Mouse (Mus musculus) heart, embryonic 13.5 days (tissue): Measurements from ENCODE around the gene Wdr19. TPM values are rescaled to one million over a fixed set of nuclear protein-coding genes. Genes with fewer than 3 reads are reported as not detected.
A peak's percentile ranks its signal among the peaks of the same experiment; 100 is the strongest.

Experiments
- ATAC-seq: fragments of 200-750 bp; cut with Nextera tagmentation; 2 replicates; pipeline ENCODE4 v1.8.0; 2017; ENCODE audit warnings: moderate TSS enrichment; ENCODE audit not compliant: insufficient number of reproducible peaks, low FRiP score, low TSS enrichment; ENCODE audit errors: extremely low read depth
- H3K27ac ChIP-seq: fragments of 300-500 bp; sonication (generic); replicated peaks from 2 replicates; pipeline ENCODE4 v1.5.1; 2015; ENCODE audit warnings: moderate library complexity, mild to moderate bottlenecking, inconsistent platforms
- H3K27me3 ChIP-seq: fragments of 300-500 bp; sonication (generic); replicated peaks from 2 replicates; pipeline ENCODE4 v1.6.1; 2015; ENCODE audit warnings: mild to moderate bottlenecking, inconsistent platforms
- H3K36me3 ChIP-seq: fragments of 300-500 bp; sonication (generic); 2 replicates; pipeline ENCODE4 v1.6.1; 2015; ENCODE audit warnings: mild to moderate bottlenecking, inconsistent platforms
- H3K4me1 ChIP-seq: fragments of 300-500 bp; sonication (generic); 2 replicates; pipeline ENCODE4 v1.6.1; 2015; ENCODE audit warnings: inconsistent platforms
- H3K4me2 ChIP-seq: fragments of 300-500 bp; sonication (generic); 2 replicates; pipeline ENCODE4 v1.6.1; 2015; ENCODE audit warnings: inconsistent platforms, mild to moderate bottlenecking, moderate library complexity
- H3K4me3 ChIP-seq: fragments of 300-500 bp; sonication (generic); 2 replicates; pipeline ENCODE4 v1.5.1; 2015; ENCODE audit warnings: moderate library complexity, mild to moderate bottlenecking, inconsistent platforms
- H3K9ac ChIP-seq: fragments of 300-500 bp; sonication (generic); 2 replicates; pipeline ENCODE4 v1.6.1; 2015; ENCODE audit warnings: inconsistent platforms, mild to moderate bottlenecking, moderate library complexity
- H3K9me3 ChIP-seq: fragments of 300-500 bp; sonication (generic); 2 replicates; pipeline ENCODE4 v1.6.1; 2016; ENCODE audit warnings: inconsistent platforms
- WGBS: fragments of 180-500 bp; shearing (Covaris S2); methylation state at CpG from one replicate; pipeline ENCODE4 v1.1.7; 2015; ENCODE audit warnings: mixed read lengths; 5-methylcytosine and 5-hydroxymethylcytosine counted together
- polyA plus RNA-seq: library from polyadenylated mRNA; unstranded; fragments of >200 nt; fragmentation: Nextera tagmentation; extraction: Ambion mirVana; gene quantifications from 2 replicates; pipeline ENCODE4 v1.2.1, GENCODE M21; 2015

Wdr19 gene
- polyA plus RNA-seq: 5.6 and 6.2 TPM in 2 replicates

GRCm38 (mm10) chr5:65199346-65200128 lies at the start of gene Wdr19:
Wdr19 (plus strand) TSS chr5:65199696.
- peak within 1 kb of the TSS; percentile 80 for H3K9ac ChIP-seq
- WGBS: under 1% methylated on average over 37 of the region's 37 CpGs
- no peaks in the 10 kb centered on the region for H3K9me3 ChIP-seq
- peak within 1 kb of the TSS; percentile 68 for H3K27ac ChIP-seq
- no peaks in the 10 kb centered on the region for H3K27me3 ChIP-seq
- peak; percentile 100 for ATAC-seq
- H3K4me3 ChIP-seq: peak within 1 kb of the TSS; percentile 61
- 0 out of 2 replicates have a peak, but pooled peaks cover 4% of the 10 kb centered on the region for H3K36me3 ChIP-seq
- peaks cover 13% of the 10 kb centered on the region for H3K4me1 ChIP-seq
- peak within 1 kb of the TSS; percentile 76 for H3K4me2 ChIP-seq

GRCm38 (mm10) chr5:65149706-65150105 lies 49.8 kb upstream of the Wdr19 start:
- Histone ChIP-seq H3K9ac (no peak overlapping the region), H3K36me3 (peaks cover 61% of the 10 kb centered on the region)

GRCm38 (mm10) chr5:65150376-65150955 lies 49.0 kb upstream of the Wdr19 start:
- H3K27ac ChIP-seq: no peak overlapping the region
- H3K36me3 ChIP-seq: peaks cover 54% of the 10 kb centered on the region
- H3K4me2 ChIP-seq: no peak overlapping the region
- H3K27me3 ChIP-seq: no peaks in the 10 kb centered on the region
- peaks cover 7% of the 10 kb centered on the region for H3K4me1 ChIP-seq
- ATAC-seq: no peak
- H3K9ac ChIP-seq: no peak overlapping the region
- WGBS: 75% methylated on average over 8 of the region's 8 CpGs
- H3K9me3 ChIP-seq: no peaks in the 10 kb centered on the region
- no peak overlapping the region for H3K4me3 ChIP-seq

More at GRCm38 (mm10) chr5:65149706-65150105, 49.8 kb upstream of the Wdr19 start:
- WGBS: 90% methylated on average over 6 of the region's 6 CpGs
- Histone ChIP-seq H3K9me3 (no peaks in the 10 kb centered on the region), H3K4me2 (no peak overlapping the region), H3K4me1 (peaks cover 7% of the 10 kb centered on the region), H3K4me3 (no peak overlapping the region), H3K27ac (no peak overlapping the region), H3K27me3 (no peaks in the 10 kb centered on the region)
- no peak for ATAC-seq

GRCm38 (mm10) chr5:65151276-65151675 lies 48.2 kb upstream of the Wdr19 start:
- peaks cover 7% of the 10 kb centered on the region for H3K4me1 ChIP-seq
- H3K27me3 ChIP-seq: no peaks in the 10 kb centered on the region
- WGBS: 86% methylated on average over 3 of the region's 3 CpGs
- H3K36me3 ChIP-seq: peaks cover 59% of the 10 kb centered on the region
- H3K9ac ChIP-seq: no peak overlapping the region; the same call in 1 of the 2 replicates
- no peak for ATAC-seq
- H3K9me3 ChIP-seq: no peaks in the 10 kb centered on the region
- no peak overlapping the region for H3K27ac ChIP-seq
- H3K4me3 ChIP-seq: no peak overlapping the region
- H3K4me2 ChIP-seq: no peak overlapping the region

- Histone ChIP-seq H3K36me3 (peaks cover 61% of the 10 kb centered on the region), H3K9ac (no peak overlapping the region; the same call in 1 of the 2 replicates), H3K9me3 (0 out of 2 replicates have a peak, but pooled peaks cover under 1% of the 10 kb centered on the region), H3K27me3 (no peaks in the 10 kb centered on the region), H3K4me2 (no peak overlapping the region), H3K27ac (no peak overlapping the region), H3K4me3 (no peak overlapping the region), H3K4me1 (peaks cover 7% of the 10 kb centered on the region)
- no peak for ATAC-seq
- WGBS: 55% methylated on average over 5 of the region's 5 CpGs
Observed at GRCm38 (mm10) chr5:65151767-65152166, 47.7 kb upstream of the Wdr19 start.

- Histone ChIP-seq H3K27ac (no peak overlapping the region), H3K27me3 (no peaks in the 10 kb centered on the region), H3K4me3 (no peak overlapping the region), H3K36me3 (peaks cover 46% of the 10 kb centered on the region), H3K4me1 (peaks cover 7% of the 10 kb centered on the region), H3K4me2 (no peak overlapping the region), H3K9ac (no peak overlapping the region), H3K9me3 (0 out of 2 replicates have a peak, but pooled peaks cover 3% of the 10 kb centered on the region)
- ATAC-seq: no peak
- WGBS: 79% methylated on average over 6 of the region's 6 CpGs
Observed at GRCm38 (mm10) chr5:65154287-65154686, 45.2 kb upstream of the Wdr19 start.

GRCm38 (mm10) chr5:65156853-65157252 lies 42.6 kb upstream of the Wdr19 start:
- WGBS: 71% methylated on average over 2 of the region's 2 CpGs
- Histone ChIP-seq H3K36me3 (peaks cover 50% of the 10 kb centered on the region), H3K4me3 (no peak overlapping the region), H3K9me3 (0 out of 2 replicates have a peak, but pooled peaks cover 3% of the 10 kb centered on the region), H3K9ac (no peak overlapping the region), H3K27ac (peak overlapping the region; percentile 50), H3K4me2 (no peak overlapping the region), H3K4me1 (peaks cover under 1% of the 10 kb centered on the region), H3K27me3 (no peaks in the 10 kb centered on the region)
- ATAC-seq: no peak

- no peak overlapping the region for H3K4me3 ChIP-seq
Observed at GRCm38 (mm10) chr5:65157412-65158381, 41.8 kb upstream of the Wdr19 start.

GRCm38 (mm10) chr5:65158696-65159305 lies 40.7 kb upstream of the Wdr19 start:
- Histone ChIP-seq H3K9me3 (0 out of 2 replicates have a peak, but pooled peaks cover 3% of the 10 kb centered on the region), H3K27ac (peak overlapping the region; percentile 79; the same call in 1 of the 2 replicates), H3K4me3 (no peak overlapping the region), H3K27me3 (no peaks in the 10 kb centered on the region), H3K4me1 (peaks cover 4% of the 10 kb centered on the region; the same call in 1 of the 2 replicates), H3K36me3 (peaks cover 61% of the 10 kb centered on the region), H3K4me2 (no peak overlapping the region), H3K9ac (no peak overlapping the region)
- 84% methylated on average over 20 of the region's 20 CpGs for WGBS
- ATAC-seq: no peak

More at GRCm38 (mm10) chr5:65157412-65158381, 41.8 kb upstream of the Wdr19 start:
- no peaks in the 10 kb centered on the region for H3K4me1 ChIP-seq
- H3K27me3 ChIP-seq: no peaks in the 10 kb centered on the region
- H3K9ac ChIP-seq: no peak overlapping the region
- H3K36me3 ChIP-seq: peaks cover 57% of the 10 kb centered on the region
- peak; percentile 58; the same call in 1 of the 2 replicates for ATAC-seq
- 0 out of 2 replicates have a peak, but pooled peaks cover 3% of the 10 kb centered on the region for H3K9me3 ChIP-seq
- H3K27ac ChIP-seq: peak overlapping the region; percentile 79
- WGBS: 61% methylated on average over 22 of the region's 22 CpGs
- peak overlapping the region; percentile 39; the same call in 1 of the 2 replicates for H3K4me2 ChIP-seq

- H3K36me3 ChIP-seq: peaks cover 59% of the 10 kb centered on the region
- H3K9me3 ChIP-seq: no peaks in the 10 kb centered on the region
- no peaks in the 10 kb centered on the region for H3K27me3 ChIP-seq
- peaks cover 4% of the 10 kb centered on the region for H3K4me1 ChIP-seq
- H3K9ac ChIP-seq: no peak overlapping the region
- no peak overlapping the region for H3K4me3 ChIP-seq
- no peak for ATAC-seq
- no peak overlapping the region for H3K27ac ChIP-seq
- no peak overlapping the region for H3K4me2 ChIP-seq
- 55% methylated on average over 5 of the region's 5 CpGs for WGBS
Observed at GRCm38 (mm10) chr5:65163001-65163400, 36.5 kb upstream of the Wdr19 start.
